Mouse (Mus musculus) cerebellum, postnatal 4 days (tissue): ENCODE results near the gene Cdhr5.
A peak's percentile ranks its signal among the peaks of the same experiment; 100 is the strongest.

Source experiments
- DNase-seq, 2 experiments: peaks; one replicate each; pipeline ENCODE4 v3.0.0; 2022; ENCODE audit warnings: low spot score in 2 of 2, mixed read lengths in 1 of 2

The Cdhr5 gene

GRCm38 (mm10) chr7:141276546-141276945, at the start of gene Cdhr5:
Cdhr5 (minus strand) TSS chr7:141276786.
- DNase-seq: no peak

GRCm38 (mm10) chr7:141324686-141325085, 48.1 kb upstream of the Cdhr5 start:
- DNase-seq: no peak

- DNase-seq: no peak
Observed at GRCm38 (mm10) chr7:141319446-141319845, 42.9 kb upstream of the Cdhr5 start.

GRCm38 (mm10) chr7:141317619-141318132, 41.1 kb upstream of the Cdhr5 start:
- DNase-seq: no peak

DNA sequence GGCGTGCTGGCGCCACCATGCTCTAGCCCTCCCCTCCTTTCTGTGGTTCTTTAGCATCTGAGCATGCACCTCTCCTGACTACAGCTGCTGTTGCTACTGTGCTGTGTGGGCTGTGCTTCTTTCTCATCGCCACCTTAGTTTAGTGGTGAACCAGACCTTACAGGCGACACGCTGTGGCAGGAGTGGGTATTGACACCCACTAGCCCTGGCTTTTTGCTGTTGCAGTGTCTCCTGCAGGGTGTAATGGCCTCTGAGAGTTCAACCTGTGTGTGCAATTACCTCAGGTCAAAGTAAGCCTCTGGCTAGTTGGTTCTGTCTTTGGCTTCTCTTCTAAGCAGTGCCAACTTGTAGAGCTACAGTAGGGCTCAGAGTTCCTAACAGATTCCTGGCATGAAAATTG, 39.4 kb upstream of the Cdhr5 start:
- DNase-seq: no peak

DNA sequence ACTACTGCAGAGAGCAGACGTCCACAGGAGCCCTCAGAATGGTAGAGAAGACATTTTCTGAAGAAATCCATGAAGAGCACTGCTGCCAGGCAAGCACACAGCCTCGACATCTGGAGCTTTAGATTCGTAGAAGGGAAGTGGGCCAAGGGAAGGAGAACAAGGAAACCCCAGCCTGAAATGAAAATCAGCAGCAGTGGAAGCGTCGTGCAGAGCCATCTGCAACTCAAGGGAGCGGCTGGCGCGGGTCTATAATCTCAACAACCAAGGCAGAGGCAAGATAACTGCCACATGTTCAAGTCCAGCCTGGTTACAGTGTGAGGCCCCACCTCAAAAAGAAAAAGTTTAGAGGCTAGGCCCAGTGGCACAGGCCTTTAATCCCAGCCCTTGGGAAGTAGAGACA, 38.5 kb upstream of the Cdhr5 start:
- DNase-seq: no peak

- no peak for DNase-seq
Observed at GRCm38 (mm10) chr7:141314416-141314815, 37.8 kb upstream of the Cdhr5 start.

GRCm38 (mm10) chr7:141304537-141304936, 28.0 kb upstream of the Cdhr5 start:
- DNase-seq: no peak

DNA sequence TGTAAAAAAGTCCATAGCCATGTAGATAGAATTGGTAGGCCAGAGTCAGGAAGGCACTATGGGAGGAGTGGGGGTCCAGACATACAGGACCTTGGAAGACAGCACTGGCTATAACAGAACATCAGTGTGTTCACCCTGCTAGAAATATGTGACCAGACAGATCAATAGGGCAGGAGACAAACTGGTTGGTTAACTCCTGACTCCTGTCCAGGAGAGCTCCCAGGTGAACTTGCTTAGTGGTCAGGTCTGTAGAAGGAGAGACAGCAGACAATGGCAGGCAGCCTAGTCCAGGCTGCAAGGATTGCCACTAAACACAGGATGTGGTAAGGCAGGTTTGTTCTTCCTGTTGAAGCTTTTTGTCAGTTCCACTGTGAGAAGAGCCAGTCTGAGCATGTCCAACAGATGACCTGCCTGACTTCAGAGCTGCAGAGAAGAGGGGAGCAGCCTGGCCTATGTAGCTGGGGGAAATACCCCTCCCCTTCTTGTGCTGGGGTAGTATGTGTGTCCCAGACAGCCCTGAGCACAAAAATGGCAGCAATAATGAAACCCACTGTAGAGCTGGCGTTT, 26.2 kb upstream of the Cdhr5 start:
- no peak for DNase-seq

DNA sequence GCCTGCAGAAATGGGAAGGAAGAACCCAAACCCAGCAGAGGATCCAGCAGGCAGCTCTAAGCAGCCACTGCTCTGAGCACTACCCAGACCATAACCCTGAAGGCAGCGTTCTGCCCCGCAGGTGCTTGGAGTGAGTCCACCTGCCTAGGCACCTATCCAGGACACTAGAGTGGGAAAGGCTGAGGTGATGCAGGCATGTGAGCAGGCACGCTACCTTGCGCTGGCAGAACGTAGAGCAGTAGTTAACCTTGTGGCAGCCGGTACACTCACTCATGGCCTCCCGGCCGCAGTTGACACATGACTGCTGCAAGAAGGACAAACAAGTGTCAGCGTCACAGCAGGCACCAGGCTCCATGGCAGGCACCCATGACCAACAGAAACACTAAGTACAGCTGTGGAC, 24.8 kb upstream of the Cdhr5 start:
- DNase-seq: no peak

DNA sequence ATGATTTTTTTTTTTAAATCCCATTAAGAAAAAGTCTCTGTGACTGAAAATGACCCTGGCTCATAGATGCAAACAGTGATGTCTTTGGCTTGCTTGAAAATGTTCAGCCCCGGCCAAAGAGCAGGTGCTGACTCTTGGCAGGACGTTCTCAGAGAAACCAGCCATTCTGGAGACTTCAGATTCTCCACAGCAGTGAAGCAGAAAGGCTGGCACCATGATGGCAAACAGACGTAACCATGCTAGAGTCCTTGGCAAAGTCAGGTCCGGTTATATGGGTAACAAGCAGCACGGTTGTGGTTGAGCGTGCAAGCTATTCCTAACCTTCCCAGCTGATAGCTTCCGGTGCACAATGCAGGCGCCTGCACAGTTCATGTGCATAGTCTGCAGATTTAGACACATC, 22.6 kb upstream of the Cdhr5 start:
- DNase-seq: no peak

DNA sequence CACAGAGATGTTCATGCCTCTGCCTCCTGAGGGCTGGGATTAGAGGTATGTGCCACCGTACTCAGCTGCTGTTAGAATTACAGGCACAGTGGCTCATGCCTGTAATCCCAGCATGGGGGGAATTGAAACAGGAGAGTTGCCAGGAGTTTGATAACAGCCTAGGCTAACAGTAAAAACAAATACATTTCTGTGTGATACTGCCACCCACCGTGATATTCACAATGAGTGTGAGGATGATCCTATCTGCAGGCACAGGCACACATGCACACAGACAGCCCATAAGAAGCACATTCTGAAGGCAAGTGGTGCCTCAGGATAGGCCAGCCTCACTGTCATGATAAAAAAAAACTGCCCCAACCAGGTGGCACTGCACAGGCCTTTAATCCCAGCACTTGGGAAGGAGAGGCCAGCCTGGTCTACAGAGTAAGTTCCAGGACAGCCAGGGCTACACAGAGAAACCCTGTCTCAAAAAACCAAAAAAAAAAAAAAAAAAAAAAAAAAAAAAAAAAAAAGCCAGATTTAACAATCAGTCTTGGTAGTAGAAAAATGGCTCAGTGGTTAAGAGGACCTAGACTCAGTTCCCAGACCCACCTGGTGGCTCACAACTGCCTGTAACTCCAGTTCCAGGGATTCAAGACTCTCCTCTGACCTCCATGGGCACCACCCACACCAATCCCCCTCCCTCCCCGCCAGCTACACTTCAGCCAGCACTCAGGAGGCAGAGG, 21.5 kb upstream of the Cdhr5 start:
- DNase-seq: no peak

DNA sequence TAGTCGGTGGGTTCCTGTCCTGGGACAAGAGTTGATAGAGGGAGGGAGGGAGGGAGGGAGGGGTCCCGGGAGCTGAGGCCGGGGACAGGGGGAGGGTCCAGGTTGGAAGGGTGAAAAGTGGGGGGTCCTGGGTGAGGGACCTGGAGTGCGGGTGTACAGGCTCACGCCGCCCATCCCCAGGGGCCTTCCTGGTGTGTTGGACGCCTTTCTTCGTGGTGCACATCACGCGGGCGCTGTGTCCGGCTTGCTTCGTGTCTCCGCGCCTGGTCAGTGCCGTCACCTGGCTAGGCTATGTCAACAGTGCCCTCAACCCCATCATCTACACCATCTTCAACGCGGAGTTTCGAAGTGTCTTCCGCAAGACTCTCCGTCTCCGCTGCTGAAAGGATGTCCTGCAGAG, 17.9 kb upstream of the Cdhr5 start:
- no peak for DNase-seq

DNA sequence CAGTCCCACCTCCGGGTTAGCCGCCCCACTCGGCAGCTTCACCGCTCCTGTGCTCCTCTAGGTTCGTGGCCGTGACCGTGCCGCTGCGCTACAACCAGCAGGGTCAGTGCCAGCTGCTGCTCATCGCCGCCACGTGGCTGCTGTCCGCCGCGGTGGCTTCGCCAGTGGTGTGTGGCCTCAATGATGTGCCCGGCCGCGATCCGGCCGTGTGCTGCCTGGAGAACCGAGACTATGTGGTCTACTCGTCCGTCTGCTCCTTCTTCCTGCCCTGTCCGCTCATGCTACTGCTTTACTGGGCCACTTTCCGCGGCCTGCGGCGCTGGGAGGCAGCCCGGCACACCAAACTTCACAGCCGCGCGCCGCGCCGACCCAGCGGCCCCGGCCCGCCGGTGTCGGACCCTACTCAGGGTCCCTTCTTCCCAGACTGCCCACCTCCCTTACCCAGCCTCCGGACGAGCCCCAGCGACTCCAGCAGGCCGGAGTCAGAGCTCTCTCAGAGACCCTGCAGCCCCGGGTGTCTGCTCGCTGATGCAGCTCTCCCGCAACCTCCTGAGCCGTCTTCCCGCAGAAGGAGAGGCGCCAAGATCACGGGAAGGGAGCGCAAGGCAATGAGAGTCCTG, 17.4 kb upstream of the Cdhr5 start:
- DNase-seq: no peak

DNA sequence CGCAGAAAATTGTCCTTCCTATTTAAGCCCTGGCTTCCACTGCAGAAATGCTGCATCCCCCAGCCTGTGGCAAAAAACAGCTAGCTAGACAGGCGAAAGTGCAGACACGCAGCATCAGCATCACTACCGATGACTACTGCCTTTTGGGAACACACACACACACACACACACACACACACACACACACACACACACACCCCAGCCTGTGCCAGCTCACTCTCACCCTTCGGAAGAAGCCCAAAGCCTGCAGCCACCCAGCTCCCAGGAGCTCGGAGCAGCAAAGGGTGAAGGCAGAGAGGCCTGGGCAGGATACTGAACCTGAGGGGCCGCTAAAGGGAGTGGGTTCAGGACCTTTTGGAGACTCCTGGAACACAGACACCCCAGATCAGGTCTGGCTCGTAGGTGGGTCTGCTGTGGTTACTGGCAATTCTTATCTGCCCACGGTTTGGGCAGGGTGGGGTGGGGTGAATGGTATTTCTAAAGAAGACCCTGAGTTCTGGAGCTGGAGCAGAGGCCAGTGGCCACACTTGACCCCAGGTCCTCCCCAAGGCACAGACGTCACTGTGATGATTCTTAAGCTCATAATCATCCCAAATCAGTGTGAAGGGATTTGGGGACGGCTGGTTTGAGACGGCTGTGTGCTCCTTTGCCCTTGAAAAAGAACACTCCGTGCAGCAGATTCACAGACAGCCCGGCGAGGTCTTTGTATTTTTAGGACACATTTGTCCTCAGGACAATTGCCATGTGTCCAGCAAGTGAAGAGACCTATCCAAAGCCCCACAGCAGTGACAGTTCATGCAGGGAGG, 16.2 kb upstream of the Cdhr5 start:
- no peak for DNase-seq

DNA sequence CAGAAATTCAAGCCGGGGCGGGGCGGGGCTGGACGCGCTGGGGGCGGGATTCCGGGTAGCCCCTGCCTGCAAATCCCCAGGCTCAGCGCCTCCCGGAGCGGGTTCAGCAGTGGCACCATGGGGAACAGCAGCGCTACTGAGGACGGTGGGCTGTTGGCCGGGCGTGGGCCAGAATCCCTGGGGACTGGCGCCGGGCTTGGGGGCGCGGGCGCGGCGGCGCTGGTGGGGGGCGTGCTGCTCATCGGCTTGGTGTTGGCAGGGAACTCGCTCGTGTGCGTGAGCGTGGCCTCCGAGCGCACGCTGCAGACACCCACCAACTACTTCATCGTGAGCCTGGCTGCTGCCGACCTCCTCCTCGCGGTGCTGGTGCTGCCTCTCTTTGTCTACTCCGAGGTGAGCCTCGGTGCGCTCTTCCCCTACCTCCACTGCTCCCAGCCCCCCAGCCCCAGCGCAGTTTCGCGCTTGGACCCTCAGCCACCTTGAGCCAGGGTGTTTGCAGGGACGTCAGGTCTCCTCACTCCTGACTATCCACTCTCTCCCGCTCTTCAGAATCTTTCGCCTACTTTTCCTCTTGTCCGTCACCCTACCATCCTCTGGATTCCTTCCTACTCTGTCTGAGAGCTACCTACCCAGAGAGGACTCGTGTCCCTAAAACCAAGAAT, 15.5 kb upstream of the Cdhr5 start, which contains the start of gene Drd4:
Gene Drd4, plus strand, starts transcription at position 86 of the 662 bp plus-strand sequence.
- DNase-seq: no peak

- no peak for DNase-seq
Observed at GRCm38 (mm10) chr7:141288042-141288441, 11.5 kb upstream of the Cdhr5 start.

DNA sequence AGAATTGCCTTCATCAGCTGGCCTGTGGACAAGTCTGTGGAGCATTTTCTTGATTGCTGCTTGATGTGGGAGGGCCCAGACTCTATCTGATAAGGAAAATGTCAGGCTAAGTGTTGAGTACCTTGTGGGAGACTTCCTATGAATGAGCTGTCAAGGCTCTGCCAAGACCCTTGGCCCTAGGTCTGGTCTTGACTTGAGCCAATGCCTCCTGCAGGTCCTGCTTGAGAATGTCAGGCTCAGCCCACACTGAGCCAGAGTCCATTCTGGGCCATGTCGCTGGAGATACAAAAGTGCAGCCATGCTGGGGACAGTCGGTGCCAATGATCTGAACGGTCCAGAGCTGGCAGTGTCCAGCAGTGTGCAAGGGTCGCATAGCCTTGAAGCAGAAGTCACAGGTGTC, 6.2 kb upstream of the Cdhr5 start:
- DNase-seq: no peak

- DNase-seq: no peak
Observed at GRCm38 (mm10) chr7:141281442-141281841, 4.9 kb upstream of the Cdhr5 start.

- peak in 1 of 2 experiments; percentile 38 for DNase-seq
Observed at GRCm38 (mm10) chr7:141278766-141279590, 2.4 kb upstream of the Cdhr5 start, which contains the start of gene Sct. Sct (minus strand) TSS chr7:141279133.
